Mouse (Mus musculus) olfactory bulb, adult 2 months (tissue): ENCODE data around the gene Cd160.

Experiments
- CTCF ChIP-seq: fragments of 200-500 bp; IDR thresholded peaks from 2 replicates; pipeline ENCODE4 v1.5.1; 2012; ENCODE audit warnings: low read depth, mild to moderate bottlenecking, low read length, moderate library complexity; ENCODE audit not compliant: insufficient read depth
- POLR2A ChIP-seq: fragments of 200-500 bp; IDR thresholded peaks from 2 replicates; pipeline ENCODE4 v1.6.1; 2012; ENCODE audit warnings: mild to moderate bottlenecking, low read depth, low read length, moderate library complexity; ENCODE audit not compliant: insufficient read depth

GRCm38 (mm10) chr3:96800254-96800653 is 28.9 kb downstream of the Cd160 start:
- no peak for TF ChIP-seq POLR2A
- TF ChIP-seq CTCF: no peak
